Mouse (Mus musculus): Measurements from ENCODE around the gene Rnf144b.

DNA sequence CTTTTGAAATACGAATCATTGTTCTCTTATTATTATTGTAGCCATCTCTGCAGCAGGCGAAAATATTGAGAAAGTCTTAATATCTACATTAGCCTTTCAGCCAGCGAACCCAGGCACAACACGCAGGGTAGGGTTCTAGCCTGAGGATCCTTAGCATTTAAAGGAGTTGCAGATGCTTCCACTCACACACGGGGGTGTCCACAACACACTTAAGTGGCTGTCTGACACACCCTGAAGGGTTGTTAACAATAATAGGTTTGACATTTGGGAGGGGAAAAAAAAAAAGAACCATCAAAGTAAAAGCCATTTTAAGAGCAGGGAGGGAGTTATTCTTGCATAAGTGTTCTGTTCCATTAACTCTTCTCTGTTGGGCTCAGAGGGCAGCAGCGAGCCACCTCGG, 23.9 kb downstream of the Rnf144b start:
- TF ChIP-seq CTCF (IDR thresholded peaks at IDR 0.05; ENCODE audit: extremely low read depth, insufficient read depth, low read length) (no peak), POLR2A (IDR thresholded peaks at IDR 0.05; ENCODE audit: extremely low read depth, insufficient read depth, low read length) (no peak)
